Mouse (Mus musculus): Measurements from ENCODE around the gene Optc. TPM values are rescaled to one million over a fixed set of nuclear protein-coding genes. Genes with fewer than 3 reads are reported as not detected.

The Optc gene
- polyA plus RNA-seq (2015; fragmentation: Nextera tagmentation; extraction: Ambion mirVana), result 2.0 and 2.8 TPM in 2 replicates

- peak within 1 kb of the TSS; percentile 86 for H3K27ac ChIP-seq (replicated peaks)
- H3K4me3 ChIP-seq (replicated peaks), result peak within 1 kb of the TSS; percentile 44
- H3K9ac ChIP-seq (replicated peaks), result peak within 1 kb of the TSS; percentile 58
- 1% methylated on average over 29 of the region's 30 CpGs for WGBS
- no peaks in the 10 kb centered on the region for H3K36me3 ChIP-seq
- peaks cover 30% of the 10 kb centered on the region for H3K4me1 ChIP-seq
- H3K9me3 ChIP-seq (replicated peaks), result no peaks in the 10 kb centered on the region
- peak; percentile 93 for ATAC-seq (ENCODE audit: low FRiP score)
- peak within 1 kb of the TSS; percentile 91 for H3K4me2 ChIP-seq
- 0 out of 2 replicates have a peak, but pooled peaks cover 8% of the 10 kb centered on the region for H3K27me3 ChIP-seq (replicated peaks)
Observed at GRCm38 (mm10) chr1:133907949-133908658, at the start of gene Optc. Optc (minus strand) TSS chr1:133907999.

GRCm38 (mm10) chr1:133954009-133954408 lies 46.2 kb upstream of the Optc start:
- no peak overlapping the region for H3K27ac ChIP-seq (replicated peaks)
- ATAC-seq (ENCODE audit: low FRiP score), result no peak

GRCm38 (mm10) chr1:133953261-133953742 lies 45.5 kb upstream of the Optc start:
- ATAC-seq (ENCODE audit: low FRiP score), result peak; percentile 24; the same call in 1 of the 2 replicates
- Histone ChIP-seq H3K4me2 (no peak overlapping the region), H3K27ac (replicated peaks) (peak overlapping the region; percentile 52), H3K9ac (replicated peaks) (0 out of 2 replicates have a peak overlapping the region, but pooled peaks have one; percentile 1), H3K9me3 (replicated peaks) (no peaks in the 10 kb centered on the region), H3K36me3 (no peaks in the 10 kb centered on the region), H3K4me3 (replicated peaks) (no peak overlapping the region), H3K4me1 (peaks cover 8% of the 10 kb centered on the region), H3K27me3 (replicated peaks) (no peaks in the 10 kb centered on the region)
- WGBS, result 34% methylated on average over 9 of the region's 9 CpGs

More at GRCm38 (mm10) chr1:133954009-133954408, 46.2 kb upstream of the Optc start:
- H3K4me3 ChIP-seq (replicated peaks), result no peak overlapping the region
- H3K9me3 ChIP-seq (replicated peaks), result no peaks in the 10 kb centered on the region
- no peak overlapping the region for H3K4me2 ChIP-seq
- WGBS, result 67% methylated on average over 2 of the region's 2 CpGs
- no peak overlapping the region for H3K9ac ChIP-seq (replicated peaks)
- peaks cover 8% of the 10 kb centered on the region for H3K4me1 ChIP-seq
- no peaks in the 10 kb centered on the region for H3K27me3 ChIP-seq (replicated peaks)
- no peaks in the 10 kb centered on the region for H3K36me3 ChIP-seq

- peaks cover 8% of the 10 kb centered on the region for H3K4me1 ChIP-seq
- no peak overlapping the region for H3K4me2 ChIP-seq
- no peaks in the 10 kb centered on the region for H3K9me3 ChIP-seq (replicated peaks)
- no peak overlapping the region for H3K27ac ChIP-seq (replicated peaks)
- no peak overlapping the region for H3K9ac ChIP-seq (replicated peaks)
- H3K27me3 ChIP-seq (replicated peaks), result no peaks in the 10 kb centered on the region
- H3K36me3 ChIP-seq, result no peaks in the 10 kb centered on the region
- WGBS, result 68% methylated on average over 6 of the region's 6 CpGs
- H3K4me3 ChIP-seq (replicated peaks), result no peak overlapping the region
- ATAC-seq (ENCODE audit: low FRiP score), result no peak
Observed at GRCm38 (mm10) chr1:133951598-133951997, 43.8 kb upstream of the Optc start.

- Histone ChIP-seq H3K4me1 (peaks cover 8% of the 10 kb centered on the region), H3K9me3 (replicated peaks) (no peaks in the 10 kb centered on the region), H3K36me3 (no peaks in the 10 kb centered on the region), H3K27me3 (replicated peaks) (no peaks in the 10 kb centered on the region), H3K4me3 (replicated peaks) (no peak overlapping the region), H3K9ac (replicated peaks) (no peak overlapping the region), H3K4me2 (no peak overlapping the region), H3K27ac (replicated peaks) (no peak overlapping the region)
- WGBS, result 65% methylated on average over 7 of the region's 7 CpGs
- no peak for ATAC-seq (ENCODE audit: low FRiP score)
Observed at GRCm38 (mm10) chr1:133950061-133950782, 42.4 kb upstream of the Optc start.

- H3K9me3 ChIP-seq (replicated peaks), result no peaks in the 10 kb centered on the region
- no peak overlapping the region for H3K9ac ChIP-seq (replicated peaks)
- no peak overlapping the region for H3K4me3 ChIP-seq (replicated peaks)
- no peak overlapping the region for H3K27ac ChIP-seq (replicated peaks)
- no peak overlapping the region for H3K4me2 ChIP-seq
- no peaks in the 10 kb centered on the region for H3K27me3 ChIP-seq (replicated peaks)
- 92% methylated on average over 3 of the region's 3 CpGs for WGBS
- no peaks in the 10 kb centered on the region for H3K36me3 ChIP-seq
- no peak for ATAC-seq (ENCODE audit: low FRiP score)
- H3K4me1 ChIP-seq, result no peaks in the 10 kb centered on the region
Observed at GRCm38 (mm10) chr1:133945106-133945505, 37.3 kb upstream of the Optc start.

- Histone ChIP-seq H3K4me2 (no peak overlapping the region), H3K9ac (replicated peaks) (no peak overlapping the region), H3K36me3 (no peaks in the 10 kb centered on the region), H3K4me1 (no peaks in the 10 kb centered on the region), H3K27me3 (replicated peaks) (no peaks in the 10 kb centered on the region), H3K4me3 (replicated peaks) (no peak overlapping the region), H3K9me3 (replicated peaks) (no peaks in the 10 kb centered on the region), H3K27ac (replicated peaks) (no peak overlapping the region)
- ATAC-seq (ENCODE audit: low FRiP score), result no peak
- WGBS, result 84% methylated on average over 3 of the region's 3 CpGs
Observed at GRCm38 (mm10) chr1:133941904-133942303, 34.1 kb upstream of the Optc start.

- 73% methylated on average over 11 of the region's 11 CpGs for WGBS
- Histone ChIP-seq H3K4me1 (no peaks in the 10 kb centered on the region), H3K27ac (replicated peaks) (no peak overlapping the region), H3K36me3 (no peaks in the 10 kb centered on the region), H3K4me2 (no peak overlapping the region), H3K9me3 (replicated peaks) (no peaks in the 10 kb centered on the region), H3K27me3 (replicated peaks) (no peaks in the 10 kb centered on the region), H3K9ac (replicated peaks) (no peak overlapping the region), H3K4me3 (replicated peaks) (no peak overlapping the region)
- no peak for ATAC-seq (ENCODE audit: low FRiP score)
Observed at GRCm38 (mm10) chr1:133941158-133941860, 33.5 kb upstream of the Optc start.

GRCm38 (mm10) chr1:133940481-133941092 lies 32.8 kb upstream of the Optc start:
- ATAC-seq (ENCODE audit: low FRiP score), result no peak
- Histone ChIP-seq H3K27me3 (replicated peaks) (no peaks in the 10 kb centered on the region), H3K4me2 (no peak overlapping the region), H3K9ac (replicated peaks) (no peak overlapping the region), H3K4me1 (no peaks in the 10 kb centered on the region), H3K4me3 (replicated peaks) (no peak overlapping the region), H3K36me3 (no peaks in the 10 kb centered on the region), H3K9me3 (replicated peaks) (no peaks in the 10 kb centered on the region), H3K27ac (replicated peaks) (no peak overlapping the region)
- 84% methylated on average over 3 of the region's 3 CpGs for WGBS

GRCm38 (mm10) chr1:133939708-133940107 lies 31.9 kb upstream of the Optc start:
- no peak overlapping the region for H3K27ac ChIP-seq (replicated peaks)
- H3K36me3 ChIP-seq, result no peaks in the 10 kb centered on the region
- H3K27me3 ChIP-seq (replicated peaks), result no peaks in the 10 kb centered on the region
- no peaks in the 10 kb centered on the region for H3K4me1 ChIP-seq
- no peak overlapping the region for H3K4me3 ChIP-seq (replicated peaks)
- no peak overlapping the region for H3K9ac ChIP-seq (replicated peaks)
- no peaks in the 10 kb centered on the region for H3K9me3 ChIP-seq (replicated peaks)
- H3K4me2 ChIP-seq, result no peak overlapping the region
- WGBS, result 85% methylated on average over 8 of the region's 8 CpGs
- ATAC-seq (ENCODE audit: low FRiP score), result no peak

GRCm38 (mm10) chr1:133936169-133936568 lies 28.4 kb upstream of the Optc start:
- no peak overlapping the region for H3K4me2 ChIP-seq
- WGBS, result 96% methylated on average over 3 of the region's 3 CpGs
- no peak for ATAC-seq (ENCODE audit: low FRiP score)

More at GRCm38 (mm10) chr1:133936169-133936568, 28.4 kb upstream of the Optc start:
- H3K27me3 ChIP-seq (replicated peaks), result no peaks in the 10 kb centered on the region
- no peaks in the 10 kb centered on the region for H3K36me3 ChIP-seq
- H3K4me1 ChIP-seq, result no peaks in the 10 kb centered on the region
- H3K27ac ChIP-seq (replicated peaks), result no peak overlapping the region
- H3K4me3 ChIP-seq (replicated peaks), result no peak overlapping the region
- no peaks in the 10 kb centered on the region for H3K9me3 ChIP-seq (replicated peaks)
- no peak overlapping the region for H3K9ac ChIP-seq (replicated peaks)

All from neural tube, embryonic 15.5 days (tissue).